Comparison of ENCODE assay signal across 19 mouse cellular contexts in the genomic region with DNA sequence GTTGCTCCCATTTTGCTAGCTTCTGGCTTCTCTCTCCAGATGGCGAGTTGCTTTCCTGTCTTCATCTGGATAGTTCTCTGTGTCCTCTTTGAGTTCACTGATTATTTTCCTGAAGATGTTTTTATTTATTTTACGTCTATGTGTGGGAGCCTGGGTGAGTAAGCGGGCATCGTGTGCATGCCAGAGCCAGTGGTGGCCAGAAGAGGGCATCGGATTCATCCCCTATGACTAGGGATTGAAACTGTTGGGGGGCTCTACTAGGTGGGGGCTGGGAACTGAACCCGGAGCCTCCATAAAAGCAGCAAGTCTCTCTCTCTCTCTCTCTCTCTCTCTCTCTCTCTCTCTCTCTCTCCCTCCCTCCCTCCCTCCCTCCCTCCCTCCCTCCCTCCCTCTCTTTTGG.
"Had no signal": no experiment of that assay in that cellular context is flagged by ENCODE, and none has a peak within 500 bp of the region (broad histone marks: within the 10 kb centered on the region; RNA-seq: fewer than 3 reads in every experiment).

No protein-coding gene starts in this region.

- H3K36me3 ChIP-seq: limb, embryonic 10.5 days; limb, embryonic 13.5 days; liver, embryonic 12.5 days; liver, embryonic 15.5 days; midbrain, embryonic 12.5 days; neural tube, embryonic 13.5 days had no signal

- DNase-seq: kidney, adult 2 months; kidney, postnatal 25 days; layer of hippocampus, adult 9-11 months; liver; lung, adult 18-20 months; lung, postnatal 36 days; thymus, postnatal 25 days had no signal

- H3K9ac ChIP-seq: limb, embryonic 13.5 days; liver, embryonic 12.5 days; liver, embryonic 15.5 days; midbrain, embryonic 12.5 days; neural tube, embryonic 13.5 days had no signal

- H3K4me3 ChIP-seq: layer of hippocampus, adult 2 months; limb, embryonic 10.5 days; limb, embryonic 13.5 days; liver, embryonic 12.5 days; liver, embryonic 15.5 days; midbrain, embryonic 12.5 days; myocyte; neural tube, embryonic 13.5 days had no signal

- H3K27ac ChIP-seq: kidney, postnatal 0 days; layer of hippocampus, adult 2 months; limb, embryonic 10.5 days; limb, embryonic 13.5 days; liver, embryonic 12.5 days; liver, embryonic 15.5 days; midbrain, embryonic 12.5 days; neural tube, embryonic 13.5 days had no signal

- H3K4me2 ChIP-seq: limb, embryonic 13.5 days; liver, embryonic 12.5 days; liver, embryonic 15.5 days; midbrain, embryonic 12.5 days; neural tube, embryonic 13.5 days had no signal

- ATAC-seq: intestine, embryonic 16.5 days; liver, embryonic 12.5 days; lung, postnatal 0 days; midbrain, embryonic 16.5 days had no signal

- H3K27me3 ChIP-seq: limb, embryonic 13.5 days; liver, embryonic 12.5 days; liver, embryonic 15.5 days; midbrain, embryonic 12.5 days; neural tube, embryonic 13.5 days had no signal

- H3K9me3 ChIP-seq: limb, embryonic 10.5 days; limb, embryonic 13.5 days; liver, embryonic 12.5 days; liver, embryonic 15.5 days; midbrain, embryonic 12.5 days; neural tube, embryonic 13.5 days had no signal

- H3K4me1 ChIP-seq: limb, embryonic 10.5 days; limb, embryonic 13.5 days; liver, embryonic 15.5 days; midbrain, embryonic 12.5 days; neural tube, embryonic 13.5 days had no signal
